Mouse (Mus musculus) heart, adult 11 months (tissue): ENCODE results near the gene Vsig4.
"Not testable (repeated sequence)": the region's sequence is repeated elsewhere in the genome, so short reads cannot be mapped to it uniquely, and the experiment has no call there.

ENCODE experiments used
- DNase-seq: peaks from one replicate; pipeline ENCODE4 v3.0.0; 2022

Vsig4 gene

GRCm38 (mm10) chrX:96293338-96293737, at the start of gene Vsig4:
TSS of gene Vsig4 (minus strand) at chrX:96293438.
- DNase-seq: no peak

- DNase-seq: no peak
Observed at GRCm38 (mm10) chrX:96339108-96339507, 45.9 kb upstream of the Vsig4 start.

GRCm38 (mm10) chrX:96329764-96330163, 36.5 kb upstream of the Vsig4 start:
- peak; percentile 70 for DNase-seq

- no peak for DNase-seq
Observed at GRCm38 (mm10) chrX:96256509-96256908, 36.7 kb downstream of the Vsig4 start.

- peak; percentile 93 for DNase-seq
Observed at GRCm38 (mm10) chrX:96239644-96240043, 53.6 kb downstream of the Vsig4 start.

GRCm38 (mm10) chrX:96239037-96239436, 54.2 kb downstream of the Vsig4 start:
- DNase-seq: no peak

GRCm38 (mm10) chrX:96235775-96236174, 57.5 kb downstream of the Vsig4 start:
- no peak for DNase-seq

- DNase-seq: no peak
Observed at GRCm38 (mm10) chrX:96227030-96227429, 66.2 kb downstream of the Vsig4 start.

GRCm38 (mm10) chrX:96225474-96225873, 67.8 kb downstream of the Vsig4 start:
- DNase-seq: no peak

GRCm38 (mm10) chrX:96224210-96224609, 69.0 kb downstream of the Vsig4 start:
- DNase-seq: no peak

- DNase-seq: no peak
Observed at GRCm38 (mm10) chrX:96218088-96218487, 75.2 kb downstream of the Vsig4 start.

GRCm38 (mm10) chrX:96206872-96207271, 86.4 kb downstream of the Vsig4 start:
- DNase-seq: no peak

- not testable (repeated sequence) for DNase-seq
Observed at GRCm38 (mm10) chrX:96205143-96205542, 88.1 kb downstream of the Vsig4 start.
